Mouse (Mus musculus): ENCODE results near the gene Dennd2c. TPM values are rescaled to one million over a fixed set of nuclear protein-coding genes. Genes with fewer than 3 reads are reported as not detected.

Gene Dennd2c
- 7.1 TPM for polyA plus RNA-seq (2014; fragmentation: Illumina TruSeq; extraction: RNeasy Lipid Tissue Mini Kit (QIAGEN cat#74804))

DNA sequence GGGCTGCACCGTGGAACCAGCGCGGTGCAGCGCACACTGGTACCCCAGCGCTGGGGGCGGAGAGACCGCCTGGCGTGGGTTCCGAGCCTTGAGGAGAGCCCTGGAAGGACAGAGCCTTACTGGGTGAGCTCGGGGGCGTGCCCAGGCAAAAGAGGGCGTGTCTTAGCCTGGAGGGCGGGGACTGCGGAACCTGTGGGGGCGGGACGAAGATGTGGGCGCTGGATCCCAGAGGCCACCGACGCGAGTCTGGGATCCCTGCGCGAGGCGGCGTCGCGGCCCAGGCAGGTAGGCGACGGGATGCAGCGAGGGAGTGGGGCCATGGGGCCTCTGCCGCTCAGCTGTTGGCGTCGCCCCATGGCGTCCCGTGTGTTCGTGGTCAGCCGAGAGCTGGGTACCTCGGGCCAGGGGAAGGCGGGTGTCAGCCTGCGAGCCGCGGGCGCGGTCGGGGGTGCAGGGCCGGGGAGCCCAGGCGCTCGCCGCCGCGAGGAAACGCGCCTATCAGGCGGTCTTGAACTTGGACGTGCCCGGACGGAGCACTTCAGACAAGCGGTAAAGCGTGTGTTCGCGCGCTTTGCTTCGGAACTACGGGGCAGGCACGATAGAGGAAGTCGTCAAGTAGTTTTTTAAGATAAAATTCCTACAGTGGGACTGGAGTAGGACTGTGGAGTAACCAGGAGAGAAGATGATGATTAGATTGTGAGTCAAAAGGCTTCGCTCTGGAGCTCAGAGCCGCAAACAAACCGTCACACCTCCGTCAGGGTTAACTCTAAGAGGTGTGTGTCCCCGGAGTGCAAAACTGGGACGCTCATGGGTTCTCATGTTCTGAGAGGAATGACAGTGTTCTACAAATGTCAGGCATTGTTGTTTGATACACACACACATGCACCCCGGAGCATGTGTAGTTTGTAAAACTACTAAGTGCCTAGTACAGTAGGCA lies at the start of gene Dennd2c:
Gene Dennd2c, plus strand, starts transcription at position 151 of the 937 bp plus-strand sequence.

DNA sequence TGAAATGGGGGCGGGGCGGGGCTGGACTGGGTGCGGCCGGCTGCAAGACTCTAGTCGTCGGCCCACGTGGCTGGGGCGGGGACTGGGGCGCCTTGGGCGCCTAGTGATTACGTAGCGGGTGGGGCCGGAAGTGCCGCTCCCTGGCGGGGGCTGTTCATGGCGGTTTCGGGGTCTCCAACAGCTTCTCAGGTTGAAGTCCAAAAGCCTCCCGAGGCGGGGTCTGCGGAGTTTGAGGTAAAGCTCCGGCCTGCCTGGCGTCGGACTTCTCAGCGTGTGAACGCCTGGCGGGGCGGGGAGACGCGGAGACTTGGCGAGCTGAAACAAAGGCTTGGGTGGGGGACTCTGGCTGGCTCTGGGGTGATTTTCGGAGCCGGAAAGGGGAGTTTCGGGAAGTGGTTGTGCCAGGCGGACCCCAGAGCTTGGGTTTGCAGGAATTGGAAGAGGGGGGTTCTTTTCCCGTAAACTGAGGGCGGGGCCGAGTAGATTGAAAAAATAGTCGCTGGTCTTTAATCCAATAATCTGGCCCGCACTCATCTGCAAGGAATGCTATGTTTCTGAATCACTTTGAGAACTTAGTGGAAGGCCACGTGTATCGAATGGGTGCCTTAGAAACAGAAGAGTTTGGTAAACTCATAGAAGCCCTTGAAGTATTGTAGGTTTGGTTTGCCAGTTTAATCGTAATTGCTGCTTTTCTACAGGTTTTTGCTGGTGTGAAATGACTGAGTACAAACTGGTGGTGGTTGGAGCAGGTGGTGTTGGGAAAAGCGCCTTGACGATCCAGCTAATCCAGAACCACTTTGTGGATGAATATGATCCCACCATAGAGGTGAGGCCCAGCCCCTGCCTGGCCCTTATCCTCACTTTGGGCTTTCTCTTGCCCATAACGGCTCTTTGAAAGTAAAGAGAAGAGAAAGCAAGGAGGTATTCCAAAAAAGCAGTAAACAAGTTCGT lies 43.9 kb upstream of the Dennd2c start, which contains the start of gene Nras:
Gene Nras, plus strand, starts transcription at position 79 of the 951 bp plus-strand sequence.

DNA sequence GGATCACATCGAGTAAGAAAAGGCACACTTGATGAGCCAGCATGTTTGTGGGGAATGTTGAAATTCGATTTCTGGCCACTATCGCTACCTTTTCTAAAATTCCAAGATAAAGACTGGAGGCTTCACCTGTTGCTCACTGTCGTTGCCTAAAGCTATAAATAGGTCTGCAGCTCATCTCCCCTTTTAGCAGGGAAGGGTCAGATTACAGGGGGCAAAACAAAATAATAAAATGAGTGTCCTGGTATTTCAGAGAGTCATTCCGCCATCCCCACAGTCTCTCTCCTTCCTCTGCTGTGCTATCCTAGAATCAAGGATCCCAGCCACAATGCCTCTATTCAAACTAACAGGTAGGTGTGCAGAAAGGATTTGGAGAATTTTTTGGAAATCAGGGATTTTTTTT lies 28.6 kb upstream of the Dennd2c start, which contains the start of gene Ampd1:
Gene Ampd1, plus strand, starts transcription at position 244 of the 400 bp plus-strand sequence.

DNA sequence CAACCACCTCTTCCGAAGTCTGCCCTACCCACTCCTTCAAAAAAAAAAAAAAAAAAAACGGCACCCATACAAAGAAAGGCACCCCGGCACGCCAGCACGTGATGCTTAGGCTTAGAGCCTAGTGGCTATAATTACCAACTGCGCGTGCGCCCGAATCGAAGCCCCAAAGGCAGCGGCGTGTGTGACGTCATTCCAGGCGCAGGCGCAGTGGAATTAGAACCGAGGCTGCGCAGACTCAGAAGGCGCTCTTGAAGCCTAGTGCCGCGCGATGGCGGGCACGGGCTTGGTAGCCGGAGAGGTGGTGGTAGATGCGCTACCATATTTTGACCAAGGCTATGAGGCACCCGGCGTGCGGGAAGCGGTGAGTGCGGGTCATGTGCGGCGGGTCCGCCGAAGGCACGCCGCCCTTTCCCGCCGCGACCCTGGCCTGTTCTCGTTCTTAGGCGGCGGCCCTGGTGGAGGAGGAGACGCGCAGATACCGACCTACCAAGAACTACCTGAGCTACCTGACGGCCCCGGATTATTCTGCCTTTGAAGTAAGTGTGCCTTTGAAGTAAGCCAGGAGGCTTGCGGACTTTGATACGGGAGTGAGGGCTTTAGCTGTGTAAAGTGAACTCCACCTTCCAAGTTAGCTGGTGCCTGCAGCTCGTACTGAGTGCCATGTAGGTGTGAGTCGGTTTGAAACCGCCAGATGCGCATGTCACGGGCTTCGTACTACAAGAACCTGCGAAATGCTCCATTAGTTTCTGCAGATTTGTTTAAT lies 69.3 kb downstream of the Dennd2c start, which contains the start of gene Bcas2:
Gene Bcas2, plus strand, starts transcription at position 151 of the 763 bp plus-strand sequence.

Other genes starting within 250 kb of the Dennd2c start
- 3.0 TPM for gene Sycp1, start 166.5 kb upstream of the Dennd2c start, polyA plus RNA-seq (2014; fragmentation: Illumina TruSeq; extraction: RNeasy Lipid Tissue Mini Kit (QIAGEN cat#74804))
- not detected for gene Nr1h5, start 138.5 kb upstream of the Dennd2c start, polyA plus RNA-seq (2014; fragmentation: Illumina TruSeq; extraction: RNeasy Lipid Tissue Mini Kit (QIAGEN cat#74804))
- gene Sike1, start 106.9 kb upstream of the Dennd2c start, polyA plus RNA-seq (2014; fragmentation: Illumina TruSeq; extraction: RNeasy Lipid Tissue Mini Kit (QIAGEN cat#74804)) = 66.5 TPM
- gene Csde1, start 82.2 kb upstream of the Dennd2c start, polyA plus RNA-seq (2014; fragmentation: Illumina TruSeq; extraction: RNeasy Lipid Tissue Mini Kit (QIAGEN cat#74804)) = 826 TPM
- 78.1 TPM for gene Nras, start 44.3 kb upstream of the Dennd2c start, polyA plus RNA-seq (2014; fragmentation: Illumina TruSeq; extraction: RNeasy Lipid Tissue Mini Kit (QIAGEN cat#74804))
- gene Ampd1, start 28.6 kb upstream of the Dennd2c start, polyA plus RNA-seq (2014; fragmentation: Illumina TruSeq; extraction: RNeasy Lipid Tissue Mini Kit (QIAGEN cat#74804)) = not detected
- 119 TPM for gene Bcas2, start 69.1 kb downstream of the Dennd2c start, polyA plus RNA-seq (2014; fragmentation: Illumina TruSeq; extraction: RNeasy Lipid Tissue Mini Kit (QIAGEN cat#74804))
- gene Trim33, start 176.7 kb downstream of the Dennd2c start, polyA plus RNA-seq (2014; fragmentation: Illumina TruSeq; extraction: RNeasy Lipid Tissue Mini Kit (QIAGEN cat#74804)) = 148 TPM

All from ovary, adult 10 weeks (tissue).